Mouse (Mus musculus) mouse embryonic stem cell (cell line): ENCODE data around the gene Eif2s1.

Experiments used
- in situ Hi-C, 2 experiments: fragments of 300-500 bp; cut with MboI; formaldehyde crosslinking; loops; 1 replicate in 1 of 2; 3 replicates in 1 of 2; pipeline ENCODE4 v1.14.3; 2019 to 2020; ENCODE audit warnings: low sequenced_read_pairs in 2 of 2, low pct_unique_long_range_greater_than_20kb in 1 of 2, mixed read lengths in 1 of 2; ENCODE audit not compliant: unreplicated experiment in 1 of 2

Eif2s1 gene

DNA sequence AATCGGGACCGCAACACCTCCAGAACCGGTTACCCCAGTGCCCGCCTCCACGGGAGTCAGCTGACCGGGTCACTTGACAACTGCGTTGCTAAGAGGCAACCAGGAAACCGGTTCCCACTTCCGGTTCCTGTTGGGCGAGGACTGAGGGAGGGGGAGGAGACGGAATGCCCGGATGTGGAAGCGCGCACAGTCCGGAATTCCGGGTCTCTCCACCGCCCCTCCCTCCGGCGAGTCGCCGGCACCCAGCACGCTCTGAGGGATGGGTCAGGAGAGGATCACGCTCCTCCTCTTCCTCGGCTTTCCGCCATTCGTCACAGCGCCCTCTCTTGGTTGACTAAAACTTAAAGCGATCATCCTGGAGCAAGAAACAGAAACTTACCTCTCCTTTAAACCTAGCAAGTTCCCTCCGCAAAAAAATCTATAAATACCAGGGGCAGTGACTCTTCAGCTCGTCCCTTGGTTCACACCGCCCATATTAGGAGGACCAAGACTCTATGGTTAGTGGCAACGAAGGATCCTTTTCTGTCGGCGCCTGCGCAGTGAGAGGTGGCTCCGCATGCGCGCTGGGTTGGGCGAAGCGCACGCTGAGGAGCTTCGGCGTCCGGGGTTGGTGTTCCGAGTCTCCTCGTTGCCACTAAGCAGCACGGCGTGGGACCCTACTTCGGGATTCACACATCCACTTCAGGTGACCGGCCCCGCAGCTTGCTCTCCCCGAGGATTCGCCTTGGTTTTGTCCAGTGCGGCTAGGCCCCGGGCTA is at the start of gene Eif2s1, which contains the start of gene Atp6v1d:
Gene Eif2s1 (plus strand): TSS at position 324 of the 758 bp plus-strand sequence.
Gene Atp6v1d (minus strand): TSS at position 143 of the 758 bp plus-strand sequence.
- in situ Hi-C loops: no loop called here

DNA sequence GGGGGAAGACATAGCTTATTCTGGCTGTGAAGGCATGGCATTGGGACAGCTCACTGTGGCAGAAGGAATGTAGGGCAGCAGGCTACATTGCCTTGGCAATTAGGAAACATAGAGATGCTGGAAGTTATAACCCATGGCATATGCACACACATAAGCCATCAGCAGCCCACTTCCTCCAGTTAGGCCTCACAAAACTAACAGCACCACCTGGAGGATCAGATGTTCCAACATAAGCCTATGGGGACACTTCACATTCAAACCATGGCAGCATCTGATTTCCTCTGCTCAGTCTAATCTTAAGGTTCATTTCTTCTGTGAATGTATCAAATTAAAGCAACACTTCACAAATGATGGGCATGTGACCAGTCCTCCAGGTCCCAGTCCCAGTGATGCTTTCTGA is 47.2 kb upstream of the Eif2s1 start:
- in situ Hi-C loops: no loop called here

DNA sequence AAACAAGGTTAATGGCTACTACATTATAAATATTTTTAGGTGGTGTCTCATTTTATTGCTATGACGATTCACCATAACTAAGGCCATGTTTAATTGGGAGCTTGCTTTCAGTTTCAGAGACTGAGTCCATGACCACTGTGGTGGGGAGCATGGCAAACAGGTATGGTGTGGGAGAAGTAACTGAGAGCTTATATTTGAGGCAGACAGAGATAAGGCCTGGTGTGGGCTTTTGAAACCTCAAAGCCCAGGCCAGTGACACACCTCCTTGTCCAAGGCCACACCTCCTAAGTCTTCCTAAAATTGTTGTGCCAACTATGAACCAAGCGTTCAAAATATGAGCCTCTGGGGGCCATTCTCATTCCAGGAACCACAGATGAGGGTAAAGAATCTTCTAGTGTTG is 27.1 kb upstream of the Eif2s1 start:
- in situ Hi-C loops: no loop called here

DNA sequence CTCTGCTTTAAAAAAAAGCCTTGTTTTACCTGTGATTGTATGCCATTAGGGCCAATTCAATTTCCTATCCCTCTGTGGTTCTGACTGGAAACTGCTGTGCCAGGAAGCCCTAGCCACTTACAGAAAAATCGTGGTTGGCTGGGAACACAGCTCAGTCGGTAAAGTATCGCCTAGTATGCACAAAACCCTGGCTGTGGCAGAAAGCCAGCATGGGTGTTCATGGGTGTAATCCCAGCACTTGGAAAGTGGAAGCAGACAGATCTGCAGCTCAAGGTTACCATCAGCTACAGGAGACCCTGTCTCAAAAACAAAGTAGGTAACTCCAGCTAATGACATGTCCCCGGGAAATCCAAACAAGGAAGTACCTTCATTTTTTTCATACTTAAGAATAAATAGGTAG is 21.7 kb upstream of the Eif2s1 start:
- in situ Hi-C loops: no loop called here

DNA sequence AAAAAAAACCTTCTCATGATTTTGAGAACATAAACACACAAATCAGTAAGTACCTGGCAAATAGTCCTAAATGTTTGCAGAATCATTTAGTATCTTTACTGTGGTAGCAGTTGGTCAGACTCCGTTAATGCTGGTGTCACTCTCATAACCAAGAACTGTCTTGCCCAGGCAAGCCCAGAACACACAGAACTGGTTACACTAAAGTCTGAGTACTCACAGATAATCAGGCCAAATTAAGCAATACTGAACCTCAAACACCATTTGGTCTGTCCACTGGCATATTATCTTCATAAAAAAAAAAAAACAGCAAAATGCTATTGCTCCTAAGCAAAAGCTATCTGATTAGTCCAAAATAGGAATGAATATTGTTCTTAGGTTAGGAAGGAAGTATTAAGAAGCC is 19.2 kb upstream of the Eif2s1 start:
- in situ Hi-C loops: no loop called here

DNA sequence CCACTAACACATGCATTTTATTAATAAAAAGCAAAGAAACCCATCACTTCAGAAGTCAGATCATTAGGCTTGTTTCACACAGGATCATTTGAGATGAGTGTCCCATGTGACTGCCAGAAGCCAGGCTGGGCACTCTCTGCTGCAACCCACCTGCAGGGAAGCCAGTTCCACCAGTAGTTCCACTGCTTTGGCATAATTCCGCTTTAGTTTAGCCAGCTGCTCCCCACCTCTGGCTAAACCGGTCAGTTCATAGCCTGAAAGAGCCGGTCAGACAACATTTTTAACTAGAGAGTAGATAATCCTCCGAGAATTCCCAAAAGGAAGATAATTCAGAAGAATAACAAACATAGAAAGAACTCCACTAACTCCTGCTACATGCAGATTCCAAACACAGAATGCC is 13.4 kb upstream of the Eif2s1 start:
- in situ Hi-C loops: no loop called here

DNA sequence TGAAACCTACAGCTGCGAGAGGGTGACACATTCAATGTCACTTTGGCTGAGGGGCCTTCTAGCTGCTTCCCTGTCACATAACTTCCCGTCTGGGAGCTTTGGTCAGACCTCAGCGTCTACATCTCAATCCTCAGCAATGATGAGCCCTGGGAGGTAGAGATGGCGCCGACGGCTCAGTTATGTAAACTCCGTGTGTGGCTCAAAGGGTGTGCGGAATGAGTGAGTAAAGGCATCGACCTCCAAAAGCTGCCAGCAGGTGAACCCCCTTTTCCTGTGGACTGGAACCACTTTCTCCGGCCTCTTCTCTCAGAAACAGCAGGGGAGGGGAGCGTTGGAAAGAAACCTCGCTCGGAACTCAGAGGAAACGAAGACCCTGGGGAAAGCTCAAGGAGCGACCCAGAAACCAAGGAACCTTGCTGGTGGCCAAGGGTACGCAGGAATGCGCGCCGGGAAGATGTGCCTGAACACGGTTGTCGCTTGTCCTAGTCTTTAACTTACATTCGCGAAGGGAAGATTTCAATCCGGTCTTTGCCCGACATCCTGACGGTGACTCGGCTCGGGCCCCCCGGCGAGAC is 611 bp upstream of the Eif2s1 start:
- in situ Hi-C loops: no loop called here

DNA sequence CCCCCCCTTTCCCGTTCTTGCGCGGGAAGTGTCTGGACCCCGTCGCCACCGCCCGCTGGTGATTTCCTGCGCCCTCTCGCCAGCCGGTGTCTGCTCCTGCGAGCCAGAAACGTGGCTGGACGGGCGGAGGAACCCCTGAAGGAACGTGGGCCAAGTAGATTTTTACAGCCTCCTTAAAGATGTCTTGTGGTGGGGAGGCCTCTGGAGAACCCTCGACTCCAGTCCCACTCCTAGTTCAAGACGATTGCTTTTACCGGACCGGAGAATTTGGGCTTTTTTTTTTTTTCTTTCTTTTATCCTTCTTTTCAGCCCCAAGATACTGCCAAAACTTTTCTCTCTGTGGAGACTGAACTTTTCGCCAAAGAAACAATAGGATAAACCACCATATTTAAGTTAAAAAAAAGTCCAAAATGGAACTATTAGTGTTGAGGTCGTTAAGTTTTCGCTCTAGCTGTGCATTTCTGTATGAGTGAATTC is 673 bp downstream of the Eif2s1 start:
- in situ Hi-C loops: no loop called here

DNA sequence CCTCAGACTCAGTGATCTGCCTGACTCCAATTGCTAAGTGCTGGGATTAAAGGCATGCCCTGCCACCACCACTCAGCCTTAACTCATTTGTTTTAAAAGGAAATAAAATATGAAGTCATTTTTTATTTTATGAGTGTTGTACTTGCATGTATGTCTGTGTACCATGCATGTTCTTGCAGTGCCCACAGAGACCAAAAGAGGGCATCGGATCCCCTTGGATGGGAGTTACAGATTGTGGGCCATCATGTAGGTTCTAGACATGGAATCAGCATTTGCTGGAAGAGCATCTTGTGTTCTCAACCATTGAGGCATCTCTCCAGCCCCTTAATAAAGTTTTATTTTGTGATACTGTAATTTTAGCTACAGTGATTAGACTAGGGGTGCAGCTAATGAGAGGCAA is 3.8 kb downstream of the Eif2s1 start:
- in situ Hi-C loops: no loop called here

DNA sequence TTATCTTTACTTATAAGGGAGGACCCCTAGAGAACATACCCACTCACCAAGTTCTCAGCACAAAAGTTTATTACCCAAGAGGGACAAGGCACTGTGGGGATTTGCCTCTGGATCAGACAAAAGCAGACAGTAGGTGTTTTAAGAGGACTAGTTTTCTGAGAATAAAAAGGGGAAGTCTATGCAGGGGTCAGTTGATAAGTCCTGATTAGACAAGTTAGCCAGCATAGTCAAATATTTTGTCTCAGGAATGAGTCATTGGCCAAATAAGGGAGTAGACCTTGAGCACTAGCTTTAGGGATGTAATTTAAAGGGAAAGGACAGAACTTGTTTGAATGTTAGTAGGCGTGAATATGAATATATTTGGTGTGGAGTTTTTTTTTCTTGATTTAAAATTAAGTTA is 6.5 kb downstream of the Eif2s1 start:
- in situ Hi-C loops: no loop called here

DNA sequence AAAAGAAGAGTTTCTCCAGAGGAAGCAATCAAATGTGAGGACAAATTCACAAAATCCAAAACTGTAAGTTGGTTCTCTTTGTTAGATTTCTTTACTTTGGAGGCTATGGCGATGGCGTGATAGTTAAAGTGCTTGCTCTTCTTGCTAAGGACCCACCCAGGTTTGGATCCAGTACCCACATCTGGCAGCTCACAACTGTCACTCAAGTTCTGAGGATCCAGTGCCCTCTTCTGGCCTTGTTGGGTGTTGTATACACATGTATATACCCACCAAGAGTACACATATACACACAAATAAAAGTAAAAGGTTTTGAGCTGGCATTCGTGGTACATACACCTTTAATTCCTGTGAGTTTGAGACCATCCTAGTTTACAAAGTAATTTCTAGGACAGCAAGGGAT is 13.0 kb downstream of the Eif2s1 start:
- in situ Hi-C loops: no loop called here

DNA sequence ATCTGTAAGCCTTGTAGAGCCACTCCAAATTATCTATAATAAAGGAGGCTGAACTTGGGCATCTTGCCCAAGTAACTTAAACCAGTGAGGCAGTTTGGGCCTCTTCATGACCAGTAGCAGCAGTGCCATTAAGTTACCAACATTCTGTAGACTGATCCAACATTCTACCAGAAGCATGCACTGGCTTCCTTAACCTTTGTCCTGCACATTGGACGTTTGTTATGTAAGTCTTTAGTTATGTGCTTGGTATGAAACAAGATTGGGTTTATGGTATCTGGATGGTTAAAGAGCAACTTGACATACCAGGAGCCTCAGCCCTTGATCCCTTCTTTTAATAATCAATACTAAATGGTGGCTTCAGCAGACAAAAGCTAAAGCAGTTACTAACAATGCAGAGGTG is 28.4 kb downstream of the Eif2s1 start:
- in situ Hi-C loops: no loop called here

DNA sequence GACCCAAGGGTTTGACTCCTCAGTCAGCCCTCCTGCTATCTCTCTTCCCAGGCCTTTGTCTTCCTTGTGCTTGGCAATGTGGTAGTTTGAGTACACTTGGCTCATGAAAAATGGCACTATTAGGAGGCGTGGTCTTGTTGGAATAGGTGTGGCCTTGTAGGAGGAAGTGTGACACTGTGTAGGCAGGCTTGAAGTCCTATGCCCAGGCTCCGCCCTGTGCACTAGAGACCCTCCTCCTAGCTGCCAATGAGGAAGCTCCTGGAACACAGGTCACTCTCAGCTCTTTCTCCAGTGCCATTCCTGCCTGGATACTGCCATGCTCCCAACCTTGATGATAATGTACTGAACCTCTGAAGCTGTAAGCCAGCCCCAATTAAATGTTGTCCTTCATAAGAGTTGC is 29.5 kb downstream of the Eif2s1 start:
- in situ Hi-C loops: no loop called here

DNA sequence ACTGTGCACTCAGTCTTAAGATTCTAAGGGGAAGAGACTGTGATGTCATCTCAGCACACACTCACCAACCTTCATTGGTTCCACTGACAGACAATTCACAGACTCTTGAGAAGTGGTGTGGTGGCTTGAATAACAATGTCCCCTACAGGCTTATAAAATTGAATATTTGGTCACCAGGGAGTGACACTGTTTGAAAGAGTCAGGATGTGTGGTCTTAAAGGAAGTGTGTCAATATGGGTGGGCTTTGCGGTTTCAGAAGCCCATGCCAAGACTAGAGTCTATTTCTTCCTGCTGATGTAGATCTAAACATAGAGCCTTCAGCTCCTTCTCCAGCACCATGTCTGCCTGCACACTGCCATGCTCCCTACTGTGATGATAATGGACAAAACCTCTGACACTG is 36.2 kb downstream of the Eif2s1 start:
- in situ Hi-C loops: no loop called here

DNA sequence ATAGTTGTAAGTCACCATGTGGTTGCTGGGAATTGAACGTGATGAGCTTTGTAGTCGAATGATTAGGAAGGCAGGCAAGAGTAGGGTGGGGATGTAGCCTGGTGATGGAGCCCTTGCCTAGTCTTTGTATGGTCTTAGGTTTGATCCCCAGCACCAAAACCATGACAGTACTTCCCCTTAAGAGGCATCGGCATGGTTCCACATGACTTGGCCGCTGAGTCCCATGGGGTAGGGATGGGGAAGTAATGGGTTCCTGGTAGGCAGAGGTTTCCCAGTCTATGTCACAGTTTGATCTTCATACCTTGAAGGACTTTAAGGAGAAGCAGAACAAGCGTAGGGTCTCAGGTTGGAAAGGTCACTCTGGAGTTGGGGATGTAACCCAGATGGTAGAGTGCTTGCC is 39.8 kb downstream of the Eif2s1 start:
- in situ Hi-C loops: no loop called here

DNA sequence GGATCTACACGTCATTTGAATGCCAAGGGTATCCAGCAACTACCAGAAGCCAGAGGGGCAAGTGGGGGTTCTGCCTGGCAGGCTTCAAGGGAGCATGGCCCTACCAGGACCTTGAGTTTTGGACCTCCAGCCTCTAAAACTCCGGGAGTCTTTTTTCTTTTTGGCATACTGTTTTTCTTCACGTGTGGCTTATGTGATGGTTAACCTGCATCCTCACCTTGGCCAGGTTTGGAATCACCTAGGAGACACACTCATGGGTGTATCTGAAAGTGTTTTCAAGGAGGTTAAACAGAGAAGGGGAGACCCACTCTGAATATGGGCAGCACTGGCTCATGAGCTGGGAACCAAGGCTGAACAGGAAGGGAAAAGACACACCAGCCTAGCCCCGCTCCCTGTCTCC is 41.7 kb downstream of the Eif2s1 start:
- in situ Hi-C loops: no loop called here

DNA sequence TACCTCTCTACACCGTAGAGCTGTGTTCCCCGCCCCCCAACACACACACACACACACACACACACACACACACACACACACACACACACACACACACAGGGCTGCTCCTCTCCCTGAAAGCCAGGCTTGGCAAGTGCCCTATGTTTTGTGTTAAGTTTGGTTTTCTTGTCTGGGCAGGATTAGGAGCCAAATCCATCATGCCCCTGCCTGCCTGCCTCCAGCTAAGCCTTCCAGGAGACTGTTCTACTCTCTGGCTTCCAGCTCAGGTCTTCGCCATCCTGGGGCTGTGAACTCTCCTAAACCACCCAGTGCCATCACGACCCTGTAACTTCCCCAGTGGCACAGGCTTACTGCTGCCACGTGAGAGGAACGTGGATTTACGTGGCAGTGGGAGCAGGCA is 42.9 kb downstream of the Eif2s1 start:
- in situ Hi-C loops: no loop called here

DNA sequence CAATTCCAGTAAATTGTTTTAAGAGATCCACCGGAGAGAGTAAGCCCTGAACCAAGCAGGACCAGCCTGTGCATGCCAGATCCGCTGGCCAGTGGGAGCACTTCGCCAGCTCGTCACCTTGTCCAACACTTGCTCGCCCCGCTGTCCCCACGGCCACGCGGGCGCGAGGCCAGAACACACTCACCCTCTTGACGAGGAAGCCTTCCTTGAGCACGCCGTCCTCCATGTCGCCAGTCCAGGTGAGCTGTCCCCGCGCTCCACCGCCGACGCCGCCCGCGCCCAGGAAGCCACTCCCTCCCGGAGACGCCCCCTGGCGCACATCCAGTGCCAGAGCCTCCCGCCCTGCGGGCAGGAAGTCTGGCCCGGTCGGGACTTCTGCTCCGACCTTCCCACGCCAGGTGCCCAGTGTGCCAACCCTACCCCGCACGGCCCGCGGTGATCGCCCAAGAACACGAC is 45.1 kb downstream of the Eif2s1 start, which contains the start of gene Plek2:
Gene Plek2 (minus strand): TSS at position 258 of the 456 bp plus-strand sequence.
- in situ Hi-C loops: no loop called here

DNA sequence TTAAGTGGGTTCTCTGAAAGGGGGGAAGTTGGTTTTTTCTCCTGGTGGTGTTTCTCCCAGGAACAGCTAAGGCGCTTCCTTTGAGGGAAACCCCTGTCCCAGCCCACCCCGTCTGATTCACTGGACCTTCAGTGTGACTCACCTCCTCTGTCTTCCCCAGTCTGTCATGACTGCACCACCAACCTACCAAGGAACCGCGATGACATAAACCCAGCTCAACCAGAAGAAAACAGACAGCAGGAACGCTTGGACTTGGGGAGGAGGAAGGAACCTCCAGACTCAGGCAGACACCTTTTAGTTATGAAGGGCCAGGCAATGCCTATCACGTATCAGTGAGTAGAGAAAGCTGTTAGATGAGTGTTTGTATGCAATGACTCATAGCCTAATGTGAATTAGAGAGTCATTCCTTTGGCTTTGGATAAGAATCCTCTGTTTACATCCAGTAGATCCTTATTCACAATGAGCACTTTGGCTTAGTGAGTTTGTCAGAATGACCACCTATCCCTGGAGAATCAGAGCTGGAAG is 46.5 kb downstream of the Eif2s1 start:
- in situ Hi-C loops: no loop called here
